Mouse (Mus musculus): ENCODE results near the gene Lrrc72.

Lrrc72 gene

GRCm38 (mm10) chr12:36189610-36190009, 63.6 kb downstream of the Lrrc72 start:
- DNase-seq, result no peak

DNA sequence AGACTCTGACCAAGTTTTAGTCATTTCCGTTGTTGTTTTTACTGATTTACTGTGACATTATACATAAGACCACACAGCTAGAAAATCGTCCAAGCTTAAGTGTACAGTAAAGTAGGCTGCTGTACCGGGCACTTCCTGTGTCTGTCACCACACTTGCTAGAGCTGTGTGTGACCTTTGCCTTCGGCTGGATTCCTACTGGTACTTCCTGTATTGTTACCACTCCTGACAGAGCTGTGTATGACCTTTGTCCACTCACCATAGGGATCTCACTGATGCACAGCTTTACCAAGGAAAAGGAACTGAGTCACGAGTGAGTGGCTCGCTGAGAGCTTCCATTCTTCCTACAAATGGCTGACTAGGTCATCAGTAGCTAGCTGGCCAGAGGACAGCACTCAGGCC, 66.1 kb downstream of the Lrrc72 start:
- DNase-seq, result no peak

DNA sequence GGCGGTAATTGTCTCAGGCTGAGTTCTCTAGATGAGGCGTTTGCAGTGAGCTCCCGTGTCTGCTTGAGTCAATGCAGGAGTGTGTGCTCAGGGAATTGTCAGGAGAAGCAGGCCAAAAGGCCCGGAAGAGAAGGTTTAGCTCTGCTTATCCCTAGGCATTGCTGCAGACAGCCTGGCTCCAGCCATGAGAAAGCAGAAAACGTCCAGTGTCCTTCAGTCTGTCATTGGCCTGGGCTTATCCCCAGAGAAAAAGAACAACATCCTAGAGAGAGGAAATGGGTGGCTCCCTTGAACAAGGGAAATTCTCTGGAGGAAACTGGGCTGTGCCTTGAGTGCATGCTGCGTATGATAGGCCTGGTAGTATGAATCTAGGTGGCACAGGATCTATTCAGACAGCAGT, 70.6 kb downstream of the Lrrc72 start:
- DNase-seq, result no peak

GRCm38 (mm10) chr12:36177227-36177626, 76.0 kb downstream of the Lrrc72 start:
- no peak for DNase-seq

- DNase-seq, result no peak
Measured at GRCm38 (mm10) chr12:36165299-36165698, 87.9 kb downstream of the Lrrc72 start.

GRCm38 (mm10) chr12:36164126-36164791, 88.9 kb downstream of the Lrrc72 start:
- DNase-seq, result no peak

Data from cerebellum, postnatal 25 days (tissue).